Mouse (Mus musculus) olfactory bulb, adult 2 months (tissue): ENCODE results near the gene Tom1.

Experiments
- CTCF ChIP-seq: fragments of 200-500 bp; IDR thresholded peaks from 2 replicates; pipeline ENCODE4 v1.5.1; 2012; ENCODE audit warnings: low read depth, mild to moderate bottlenecking, low read length, moderate library complexity; ENCODE audit not compliant: insufficient read depth
- POLR2A ChIP-seq: fragments of 200-500 bp; IDR thresholded peaks from 2 replicates; pipeline ENCODE4 v1.6.1; 2012; ENCODE audit warnings: mild to moderate bottlenecking, low read depth, low read length, moderate library complexity; ENCODE audit not compliant: insufficient read depth

DNA sequence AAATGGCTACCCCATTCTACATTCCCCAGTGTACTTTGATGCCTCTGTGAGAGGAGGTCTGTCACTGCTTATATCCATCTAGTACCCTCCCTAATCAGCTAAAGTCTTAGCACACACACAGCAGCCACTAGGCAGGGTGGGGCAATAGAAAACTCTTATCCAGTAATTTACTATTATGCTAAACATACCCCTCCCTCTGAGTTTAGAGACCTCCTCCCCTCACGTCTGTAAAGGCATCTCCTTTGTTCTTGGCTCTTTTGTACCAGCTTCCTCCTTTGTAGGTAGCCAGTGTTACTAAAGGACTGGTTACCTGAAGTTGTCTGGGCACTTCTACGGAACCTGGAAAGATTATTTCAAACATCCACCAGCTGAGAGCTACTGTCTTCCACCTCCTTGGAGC, 17.5 kb upstream of the Tom1 start:
- TF ChIP-seq CTCF (no peak), POLR2A (no peak)
